Mouse (Mus musculus): ENCODE measurements around the gene Foxj1.

DNA sequence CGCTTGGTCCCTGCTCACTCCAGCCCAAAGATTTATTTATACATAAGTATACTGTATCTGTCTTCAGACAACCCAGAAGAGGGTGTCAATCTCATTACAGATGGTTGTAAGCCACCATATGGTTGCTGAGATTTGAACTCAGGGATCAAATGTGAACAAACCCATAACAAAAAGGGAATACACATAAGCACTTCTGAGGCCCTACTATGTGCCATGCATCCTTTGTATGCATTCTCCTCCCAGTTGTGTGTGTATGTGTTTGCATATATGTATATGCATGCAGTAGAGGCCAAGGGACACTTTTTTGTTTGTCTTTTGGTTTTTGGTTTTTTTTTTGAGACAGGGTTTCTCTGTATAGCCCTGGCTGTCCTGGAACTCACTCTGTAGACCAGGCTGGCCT lies 31.4 kb upstream of the Foxj1 start:
- TF ChIP-seq CTCF (IDR thresholded peaks at IDR 0.05; ENCODE audit: control insufficient read depth, insufficient read depth, insufficient read length) (no peak), MAX (IDR thresholded peaks at IDR 0.05) (no peak), MYOG (IDR thresholded peaks at IDR 0.05; ENCODE audit: control insufficient read depth, extremely low read depth, insufficient read length) (no peak), MYOD1 (IDR thresholded peaks at IDR 0.05; ENCODE audit: control insufficient read depth, insufficient read length, low read depth) (no peak), USF1 (IDR thresholded peaks at IDR 0.05; ENCODE audit: low read depth) (no peak)

All from C2C12 (cell line).